Mouse (Mus musculus): ENCODE measurements around the gene Tmeff1. TPM values are rescaled to one million over a fixed set of nuclear protein-coding genes. Genes with fewer than 3 reads are reported as not detected.
A peak's percentile ranks its signal among the peaks of the same experiment; 100 is the strongest.
"Not testable (repeated sequence)": the region's sequence is repeated elsewhere in the genome, so short reads cannot be mapped to it uniquely, and the experiment has no call there.

Tmeff1 gene
- total RNA-seq, 2 experiments from 2014 or later, result 11.6 to 12.8 TPM

DNA sequence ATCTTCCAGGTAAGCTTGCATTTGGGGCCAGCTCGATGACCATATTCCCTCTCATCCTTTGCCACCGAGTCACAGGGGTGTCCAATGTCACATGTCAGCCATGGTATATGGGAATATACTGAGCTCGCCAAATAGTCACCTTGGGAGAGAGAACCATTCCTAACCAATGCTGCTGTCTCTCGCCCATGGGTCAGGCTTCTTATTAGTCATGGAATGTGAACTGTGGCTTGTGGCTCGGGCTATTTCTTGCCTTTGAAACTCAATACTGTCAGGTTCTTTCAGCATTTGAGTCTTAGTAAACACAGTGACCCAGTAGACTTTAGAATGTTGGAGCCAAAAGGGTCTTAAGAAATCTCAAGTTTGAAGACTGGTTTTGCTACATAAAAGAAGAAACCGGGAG lies 79.0 kb downstream of the Tmeff1 start:
- intact Hi-C loops (cut with DNase I), result loop anchor here (5.0 kb wide), 1 partner anchor 77 kb away; the partner anchor contains the start of gene Tmeff1
- DNase-seq, result no peak

DNA sequence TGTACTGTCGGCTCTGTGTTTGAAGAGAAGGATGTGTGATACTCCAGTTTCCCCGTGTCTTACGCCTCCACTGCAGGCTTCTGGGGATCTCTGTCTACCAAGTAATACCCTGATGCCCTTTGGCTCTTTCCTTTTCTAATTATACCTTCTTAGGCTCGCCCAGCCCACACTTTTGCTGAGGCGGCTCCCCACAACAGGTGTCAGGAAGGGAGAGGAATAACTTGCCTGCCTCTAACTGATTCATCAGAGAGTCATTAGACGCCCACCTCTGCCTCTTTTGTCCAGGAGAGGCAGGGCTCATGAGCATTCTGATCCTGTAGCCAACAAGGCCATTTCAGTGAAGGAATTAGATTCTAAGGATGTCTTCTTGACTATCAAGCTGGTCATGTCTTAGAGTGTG lies 82.3 kb downstream of the Tmeff1 start:
- intact Hi-C loops (cut with DNase I), result loop anchor here (5.0 kb wide), 1 partner anchor 125 kb away; no protein-coding TSS in a partner anchor

DNA sequence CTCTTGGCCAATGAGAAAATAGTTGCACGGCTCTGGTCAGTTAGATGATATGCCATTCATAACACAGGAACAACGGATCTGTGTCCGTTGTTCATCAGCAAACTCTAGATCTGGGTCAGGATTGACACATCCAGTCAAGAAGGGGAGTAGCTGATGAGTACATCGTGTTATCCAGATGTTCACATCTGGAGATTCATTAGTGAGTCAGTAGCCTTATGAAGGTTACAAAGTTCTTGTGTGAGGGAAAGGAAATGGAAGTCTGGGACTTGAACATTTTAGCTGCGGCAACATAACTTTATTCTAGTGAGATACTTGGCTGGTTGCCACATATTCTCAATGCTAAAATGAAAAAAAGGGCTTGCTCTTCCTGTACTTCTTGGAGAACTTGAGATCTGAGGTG lies 87.9 kb downstream of the Tmeff1 start:
- intact Hi-C loops (cut with DNase I), result no loop called here
- no peak for DNase-seq

More for the DNA sequence above, 82.3 kb downstream of the Tmeff1 start:
- no peak for DNase-seq

DNA sequence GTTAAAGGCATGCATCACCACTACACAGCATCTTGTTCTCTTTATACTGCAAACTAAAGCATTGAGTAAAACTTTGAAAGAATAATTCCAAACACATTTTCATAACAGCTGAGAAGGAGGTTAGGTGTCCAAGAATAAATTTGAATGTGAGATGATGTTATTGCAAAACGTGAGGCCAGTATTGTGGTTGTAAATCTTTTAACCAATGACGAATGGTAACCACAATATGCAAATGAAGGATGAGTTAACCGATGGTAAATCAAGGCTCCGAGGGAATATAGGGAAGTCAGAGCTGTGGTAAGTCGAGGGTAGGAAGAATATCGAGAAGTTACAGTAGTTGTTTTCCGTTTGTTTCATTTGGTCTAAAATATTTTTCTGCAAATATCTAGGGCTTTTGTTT lies 89.4 kb downstream of the Tmeff1 start:
- intact Hi-C loops (cut with DNase I), result no loop called here
- no peak for DNase-seq

DNA sequence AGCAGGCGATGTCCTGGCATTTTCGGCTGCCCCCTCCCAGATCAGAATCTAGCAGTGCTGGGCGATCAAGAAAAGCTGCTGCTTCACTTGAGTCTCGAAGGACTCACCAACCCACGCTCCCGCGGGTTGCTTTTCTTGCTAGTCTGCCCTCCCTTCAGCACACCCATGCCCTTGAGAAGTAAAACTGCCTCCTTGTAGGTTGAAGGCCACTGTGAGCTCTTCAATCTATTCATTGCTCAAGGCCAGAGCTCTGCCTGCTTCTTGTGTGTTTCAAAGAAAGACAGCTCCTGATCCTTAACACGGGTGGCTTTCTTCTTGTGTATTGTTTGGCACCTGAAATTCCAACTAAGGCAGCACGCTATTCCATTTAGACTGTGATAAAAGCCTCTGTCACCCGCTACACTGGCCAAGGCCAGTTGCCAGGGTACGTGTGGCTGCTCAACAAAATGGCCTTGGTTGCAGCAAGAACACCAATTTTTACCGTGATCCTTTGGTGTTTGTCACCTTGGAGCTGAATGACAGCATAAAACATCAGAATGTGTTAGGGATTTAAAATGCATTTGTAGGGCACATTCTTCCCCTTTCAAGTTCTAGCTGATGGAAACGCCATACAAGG lies 91.7 kb downstream of the Tmeff1 start:
- intact Hi-C loops (cut with DNase I), result no loop called here
- no peak for DNase-seq

DNA sequence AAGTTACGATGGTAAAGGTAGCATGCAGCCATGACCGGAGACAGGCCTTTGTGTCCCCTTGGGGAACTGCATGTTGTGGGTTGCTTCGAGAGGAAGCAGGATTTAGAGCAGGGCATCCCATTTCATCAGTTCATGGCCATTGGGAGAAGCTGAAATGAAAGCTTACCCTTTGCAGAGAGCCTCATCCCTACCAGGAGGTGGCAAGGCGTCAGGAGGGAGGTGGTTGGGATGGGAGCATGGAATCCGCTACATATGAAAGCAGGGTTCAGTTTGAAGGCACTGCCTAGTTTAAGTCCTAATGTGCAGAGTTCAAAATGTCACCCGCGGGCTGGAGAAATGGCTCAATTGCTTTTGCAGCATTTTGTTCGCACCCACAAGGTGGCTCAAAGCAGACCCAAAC lies 92.3 kb downstream of the Tmeff1 start:
- DNase-seq, result no peak
- intact Hi-C loops (cut with DNase I), result no loop called here

DNA sequence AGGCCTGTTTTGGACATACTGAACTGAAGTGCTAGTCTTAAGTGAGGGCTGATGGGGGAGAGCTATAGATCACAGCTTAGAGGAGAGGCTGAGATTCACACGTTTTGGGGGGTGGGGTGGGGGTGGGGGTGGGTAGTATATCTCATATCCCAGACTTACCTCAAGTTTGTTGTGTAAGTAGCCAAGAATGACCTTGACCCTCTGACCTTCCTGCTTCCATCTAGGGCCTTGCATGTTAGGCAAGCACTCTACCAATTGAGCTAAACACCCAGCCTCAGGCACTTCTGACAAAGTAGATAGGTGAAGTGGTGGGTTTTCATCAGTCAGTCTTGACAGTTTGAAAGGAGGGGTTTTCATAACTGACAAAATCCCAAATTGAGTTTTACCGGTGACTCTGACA lies 92.8 kb downstream of the Tmeff1 start:
- DNase-seq, result no peak
- intact Hi-C loops (cut with DNase I), result no loop called here

DNA sequence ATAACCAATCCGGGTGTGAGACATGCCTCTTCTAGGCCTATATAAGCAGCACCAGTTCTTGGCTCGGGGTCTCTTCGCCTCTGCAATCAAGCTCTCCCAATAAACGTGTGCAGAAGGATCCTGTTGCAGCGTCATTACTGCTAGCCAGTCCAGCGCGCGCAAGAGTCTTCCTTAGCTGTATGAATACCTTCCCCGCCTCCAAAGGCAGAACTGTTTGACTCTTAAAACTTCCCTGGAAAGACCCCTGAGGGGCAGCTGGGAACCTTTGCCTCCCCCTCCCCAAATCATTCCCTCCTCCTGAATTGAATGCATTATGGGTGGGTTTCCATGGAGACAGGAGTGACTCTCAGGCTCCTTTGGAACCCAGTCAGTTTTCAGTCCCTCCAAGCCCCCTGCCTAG lies 93.8 kb downstream of the Tmeff1 start:
- DNase-seq, result no peak
- intact Hi-C loops (cut with DNase I), result no loop called here

DNA sequence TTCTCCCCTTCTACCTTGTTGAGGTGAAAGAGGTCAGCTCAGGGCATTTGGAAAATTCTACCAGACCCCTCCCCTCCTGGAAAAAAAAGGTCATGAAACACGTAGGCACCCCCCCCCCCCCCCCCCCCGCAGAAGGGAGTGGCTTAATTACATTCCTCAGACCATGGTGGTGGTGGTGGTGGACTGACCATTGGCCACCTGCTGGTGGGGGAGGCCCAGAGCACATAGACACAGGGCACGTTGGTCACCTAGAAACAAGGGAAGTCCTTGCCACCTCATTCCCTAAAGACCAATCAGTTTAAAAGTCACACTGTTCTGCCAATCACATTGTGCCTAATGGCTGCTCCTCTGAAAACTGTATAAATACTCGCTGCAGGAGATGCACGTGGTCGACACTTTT lies 94.8 kb downstream of the Tmeff1 start:
- DNase-seq, result not testable (repeated sequence)
- intact Hi-C loops (cut with DNase I), result loop anchor here (5.0 kb wide), 1 partner anchor 92 kb away; the partner anchor contains the start of gene Tmeff1

DNA sequence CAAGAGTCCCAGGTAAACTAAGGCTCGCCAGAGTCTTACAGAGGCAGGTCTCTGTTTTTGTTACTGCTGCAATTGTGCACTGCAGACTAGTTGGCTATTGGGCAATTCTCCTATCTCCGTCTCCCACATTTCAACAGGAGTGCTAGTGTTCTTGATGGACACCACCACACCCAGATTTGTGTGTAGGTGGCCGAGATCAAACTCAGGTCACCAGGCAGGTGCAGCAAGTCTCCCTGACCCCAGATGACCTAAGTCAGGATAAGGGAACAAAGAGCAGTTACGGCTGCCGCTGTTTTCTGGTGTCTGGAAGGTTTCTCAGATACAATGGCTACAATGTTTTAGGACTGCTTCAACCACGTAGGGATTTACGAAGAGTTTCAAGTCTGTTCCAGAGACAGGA lies 95.2 kb downstream of the Tmeff1 start:
- no peak for DNase-seq
- intact Hi-C loops (cut with DNase I), result loop anchor here (5.0 kb wide), 1 partner anchor 93 kb away; the partner anchor contains the start of gene Tmeff1

DNA sequence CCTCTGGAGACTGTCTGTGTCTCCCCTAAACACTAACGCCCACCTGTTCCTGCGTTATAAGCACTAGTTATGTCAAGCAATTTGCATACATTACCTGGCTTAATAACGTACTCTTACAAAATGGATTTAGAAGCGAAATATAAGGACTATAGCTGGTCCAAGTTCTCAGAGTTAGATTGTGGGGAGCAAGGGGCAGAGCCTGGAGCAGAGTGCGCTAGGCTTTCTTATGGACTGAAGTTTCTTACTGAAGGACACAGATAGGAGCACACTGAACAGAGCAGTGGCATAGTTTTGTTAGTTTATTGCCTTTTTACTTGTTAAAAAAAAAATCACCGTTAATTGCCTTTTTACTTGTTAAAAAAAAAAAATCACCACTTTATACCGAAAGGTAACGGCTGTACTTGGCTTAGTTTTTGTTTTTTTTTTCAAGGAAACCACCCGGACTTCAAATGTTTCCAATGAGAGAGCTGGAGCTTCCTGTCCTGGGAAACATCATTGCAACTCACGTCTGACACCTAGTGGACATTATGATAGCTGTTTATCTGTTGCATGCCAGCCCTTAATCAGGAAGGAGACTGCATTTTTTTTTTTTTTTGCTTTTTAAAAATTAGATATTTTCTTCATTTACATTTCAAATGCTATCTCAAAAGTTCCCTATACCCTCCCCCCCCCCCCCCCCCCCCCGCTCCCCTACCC lies 95.8 kb downstream of the Tmeff1 start:
- intact Hi-C loops (cut with DNase I), result loop anchor here (1.0 to 5.0 kb wide), 2 partner anchors 93 to 199 kb away; partner anchors contain the start of gene Tmeff1

DNA sequence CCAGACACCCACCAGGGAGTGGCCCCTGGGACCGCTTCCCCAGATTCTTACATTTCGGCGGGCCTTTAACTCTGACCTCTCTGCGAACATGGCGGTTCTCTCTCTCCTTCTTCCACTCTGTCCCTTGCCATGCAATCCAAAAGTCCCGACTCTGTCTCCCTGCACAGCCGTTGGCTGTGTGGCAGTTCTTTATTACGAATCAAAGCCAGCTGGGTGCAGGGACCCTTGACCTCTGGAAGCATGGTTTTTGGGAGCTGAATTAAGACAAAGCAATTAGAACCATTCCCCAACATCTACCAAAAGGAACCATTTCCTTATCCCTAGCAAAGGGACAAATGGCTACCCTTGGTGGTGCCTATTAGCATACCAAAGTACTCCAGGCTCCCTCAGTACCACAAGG lies 98.2 kb downstream of the Tmeff1 start:
- DNase-seq, result no peak
- intact Hi-C loops (cut with DNase I), result loop anchor here (5.0 kb wide), 1 partner anchor 96 kb away; the partner anchor contains the start of gene Tmeff1

More for the DNA sequence above, 95.8 kb downstream of the Tmeff1 start:
- DNase-seq, result no peak

DNA sequence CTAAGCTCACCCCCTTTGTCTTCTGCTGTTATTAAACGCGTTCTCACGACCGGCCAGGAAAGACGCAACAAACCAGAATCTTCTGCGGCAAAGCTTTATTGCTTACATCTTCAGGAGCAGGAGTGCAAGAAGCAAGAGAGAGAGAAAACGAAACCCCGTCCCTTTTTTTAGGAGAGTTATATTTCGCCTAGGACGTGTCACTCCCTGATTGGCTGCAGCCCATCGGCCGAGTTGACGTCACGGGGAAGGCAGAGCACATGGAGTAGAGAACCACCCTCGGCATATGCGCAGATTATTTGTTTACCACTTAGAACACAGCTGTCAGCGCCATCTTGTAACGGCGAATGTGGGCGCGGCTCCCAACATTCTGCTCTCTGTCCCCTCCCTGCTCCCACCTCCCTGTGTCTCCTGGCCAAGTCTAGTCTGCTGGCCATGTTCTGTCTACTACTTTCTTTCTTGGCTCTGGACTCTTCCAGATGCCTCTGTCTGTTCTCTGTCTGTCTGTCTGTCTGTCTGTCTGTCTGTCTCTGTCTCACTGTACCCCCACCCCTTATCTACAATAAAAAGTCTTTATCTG lies 98.7 kb downstream of the Tmeff1 start:
- intact Hi-C loops (cut with DNase I), result loop anchor here (5.0 kb wide), 1 partner anchor 96 kb away; the partner anchor contains the start of gene Tmeff1
- not testable (repeated sequence) for DNase-seq

DNA sequence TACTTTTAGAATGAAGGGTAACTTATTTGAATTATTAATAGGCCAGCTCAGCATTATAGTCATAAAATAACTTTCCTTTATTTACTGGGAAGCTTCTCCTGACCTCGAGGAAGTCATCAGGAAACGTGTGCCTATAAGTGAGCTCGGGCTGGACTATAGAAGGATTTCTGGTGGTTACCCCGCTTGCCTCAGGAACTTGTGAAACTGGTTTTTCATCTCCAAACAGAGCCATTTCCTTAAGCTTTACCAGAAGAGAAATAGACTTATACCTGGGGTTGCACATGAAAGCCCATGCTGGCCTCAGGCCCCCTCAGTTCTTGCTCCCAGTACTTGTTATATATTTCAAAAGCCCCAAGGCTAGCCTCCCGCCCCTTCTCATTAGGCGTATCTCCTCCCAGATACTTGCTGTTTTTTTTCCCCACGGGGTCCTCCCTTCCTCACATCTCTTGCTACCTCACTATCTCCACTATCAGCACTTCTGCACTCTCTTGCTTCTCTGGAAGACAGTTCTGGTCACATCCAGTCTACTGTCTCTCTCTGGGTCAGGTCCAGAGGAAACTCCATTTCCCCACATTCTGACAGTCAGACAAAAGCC lies 99.7 kb downstream of the Tmeff1 start:
- intact Hi-C loops (cut with DNase I), result loop anchor here (5.0 kb wide), 1 partner anchor 97 kb away; the partner anchor contains the start of gene Tmeff1
- DNase-seq, result no peak

DNA sequence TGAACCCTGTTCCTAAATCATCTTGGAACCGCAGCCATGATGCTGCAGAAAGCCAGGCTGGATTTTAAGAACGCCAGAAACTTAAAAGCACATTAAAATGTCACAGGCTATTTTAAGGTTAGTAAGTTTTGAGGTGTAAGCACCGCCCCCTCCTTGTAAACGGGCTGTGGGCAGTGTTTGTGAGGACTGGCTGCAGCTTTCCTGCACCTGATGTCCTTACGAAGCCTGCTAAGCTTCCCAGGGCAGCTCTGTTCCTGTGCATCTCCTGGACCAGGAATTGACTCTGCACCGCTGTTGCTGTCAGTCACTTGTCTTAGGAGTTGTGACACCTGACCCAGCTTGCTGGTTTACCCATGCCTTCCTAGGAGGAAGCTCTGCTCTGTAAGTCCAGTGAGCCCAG lies 103.2 kb downstream of the Tmeff1 start:
- no peak for DNase-seq
- intact Hi-C loops (cut with DNase I), result no loop called here

DNA sequence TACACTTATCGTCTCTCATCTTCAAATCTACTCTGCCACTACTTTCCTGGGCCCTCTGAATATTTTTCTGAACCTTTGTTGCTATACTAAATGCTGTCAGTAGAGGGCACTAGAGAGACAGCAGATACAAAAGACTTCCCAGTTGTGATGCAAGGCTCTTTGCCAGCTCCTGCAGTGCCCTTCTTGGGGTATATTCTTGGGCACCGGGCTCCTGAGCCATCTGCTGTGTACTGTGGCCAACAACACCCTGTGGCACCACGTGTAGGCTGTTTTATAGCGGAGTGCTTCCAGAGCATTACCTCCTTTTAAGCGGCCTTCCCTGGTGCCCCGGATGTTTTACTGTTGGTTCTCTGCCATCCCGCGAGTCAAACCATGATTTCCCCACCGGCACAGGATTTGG lies 105.7 kb downstream of the Tmeff1 start:
- intact Hi-C loops (cut with DNase I), result loop anchor here (1.0 to 5.0 kb wide), 3 partner anchors 80 to 632 kb away; no protein-coding TSS in a partner anchor
- DNase-seq, result no peak

DNA sequence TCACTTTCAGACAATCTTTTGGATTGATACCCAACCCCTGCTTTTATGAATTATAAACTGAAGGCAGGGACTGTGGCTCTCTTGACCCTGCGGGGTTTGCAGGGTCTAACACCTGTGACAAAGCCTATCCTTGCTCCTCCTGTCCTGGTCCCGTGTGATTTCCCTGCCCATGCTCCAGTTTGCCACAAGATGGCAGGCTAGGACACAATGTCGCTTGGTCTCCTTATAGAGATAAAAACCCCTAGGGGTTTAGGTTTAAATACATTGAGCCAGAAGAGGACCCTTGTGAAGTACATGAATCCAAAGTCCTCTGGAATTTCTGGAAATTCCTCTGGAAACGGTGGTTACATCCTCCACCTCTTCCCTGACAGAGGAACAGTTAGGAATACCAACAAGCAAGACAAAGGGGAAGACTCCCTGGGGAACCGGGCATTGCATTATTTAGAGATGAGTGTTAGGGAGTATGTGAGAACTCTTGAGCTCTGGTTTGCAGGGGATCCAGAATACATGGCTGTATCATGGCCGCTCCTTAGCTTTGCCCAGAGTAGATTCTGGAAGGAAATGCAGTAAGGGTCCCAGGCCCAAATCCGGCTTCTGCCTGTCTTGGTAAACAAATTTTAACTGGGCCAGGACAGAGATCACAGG lies 106.9 kb downstream of the Tmeff1 start:
- intact Hi-C loops (cut with DNase I), result loop anchor here (1.0 to 5.0 kb wide), 3 partner anchors 79 to 630 kb away; no protein-coding TSS in a partner anchor

DNA sequence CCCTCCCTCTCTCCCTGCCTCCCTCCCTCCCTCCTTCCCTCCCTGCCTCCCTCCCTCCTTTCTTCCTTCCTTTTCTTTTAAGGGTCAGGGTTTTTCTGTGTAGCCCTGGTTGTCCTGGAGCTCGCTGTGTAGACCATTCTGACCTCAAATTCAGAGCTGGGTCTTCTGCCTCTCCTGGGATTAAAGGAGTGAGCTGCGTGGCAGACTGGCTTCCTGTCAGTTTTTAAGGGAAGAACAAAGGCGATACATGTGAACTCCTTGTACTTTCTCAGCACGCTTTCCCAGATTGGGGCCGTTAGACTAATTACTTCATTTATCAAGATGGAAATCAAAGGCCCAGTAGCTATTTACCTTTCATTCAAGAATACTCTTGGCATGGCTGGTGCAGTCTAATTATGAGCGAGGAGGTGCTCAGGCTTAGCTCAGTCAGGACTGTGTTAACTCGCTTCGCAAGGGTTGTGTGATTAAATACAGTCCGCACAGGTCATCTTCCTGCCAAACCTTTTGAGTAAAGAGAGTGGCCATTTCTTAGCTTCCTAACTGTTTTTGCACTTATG lies 107.8 kb downstream of the Tmeff1 start:
- no peak for DNase-seq
- intact Hi-C loops (cut with DNase I), result loop anchor here (5.0 kb wide), 1 partner anchor 559 kb away; no protein-coding TSS in a partner anchor

More for the DNA sequence above, 106.9 kb downstream of the Tmeff1 start:
- peak in 1 of 2 experiments; percentile 38 for DNase-seq

DNA sequence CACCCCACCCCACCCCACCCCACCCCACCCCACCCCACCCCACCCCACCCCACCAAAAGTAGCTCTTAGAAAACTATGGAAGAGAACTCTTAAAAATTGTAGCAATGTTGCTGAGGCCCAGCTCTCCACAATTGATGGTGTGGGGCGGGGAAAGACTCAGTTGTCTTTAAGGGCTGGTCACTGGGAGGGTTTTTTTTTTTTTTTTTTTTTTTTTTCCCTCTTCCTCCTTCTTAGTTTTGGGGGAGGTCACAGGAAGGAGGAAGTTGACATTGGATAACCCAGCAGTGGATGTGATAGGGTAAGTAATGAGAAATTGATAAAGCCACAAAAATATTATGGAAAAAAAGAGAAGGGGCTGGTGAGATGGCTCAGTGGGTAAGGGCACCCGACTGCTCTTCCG lies 111.7 kb downstream of the Tmeff1 start:
- DNase-seq, result no peak
- intact Hi-C loops (cut with DNase I), result no loop called here

DNA sequence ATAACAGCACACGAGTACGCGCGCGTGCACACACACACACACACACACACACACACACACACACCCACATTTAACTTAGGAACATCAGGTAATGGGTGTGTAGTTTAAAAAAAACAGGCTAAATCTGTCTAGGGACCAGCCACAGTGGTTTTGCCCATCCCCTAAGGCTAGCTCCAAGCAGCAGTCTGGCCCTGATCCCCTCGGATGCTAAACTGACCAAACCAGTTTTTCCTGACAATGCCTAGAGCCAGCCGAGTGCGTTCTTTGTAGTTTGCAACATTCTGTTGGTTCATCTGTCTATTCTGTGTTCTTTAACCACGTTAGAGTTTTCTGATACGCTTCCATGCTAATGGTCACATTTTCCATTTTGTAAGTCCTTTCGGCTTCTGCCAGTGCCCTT lies 112.3 kb downstream of the Tmeff1 start:
- intact Hi-C loops (cut with DNase I), result no loop called here
- no peak for DNase-seq

All from heart, postnatal 36 days (tissue).